Mouse (Mus musculus) neutrophil, adult 65 days (primary cell): ENCODE data around the gene Zfp551. TPM values are rescaled to one million over a fixed set of nuclear protein-coding genes. Genes with fewer than 3 reads are reported as not detected.

ENCODE experiments used
- total RNA-seq: library from RNA; stranded (reverse); gene quantifications from 2 replicates; pipeline ENCODE4 v1.2.4, GENCODE M21; 2023

The Zfp551 gene
- not detected in 2 replicates for total RNA-seq

DNA sequence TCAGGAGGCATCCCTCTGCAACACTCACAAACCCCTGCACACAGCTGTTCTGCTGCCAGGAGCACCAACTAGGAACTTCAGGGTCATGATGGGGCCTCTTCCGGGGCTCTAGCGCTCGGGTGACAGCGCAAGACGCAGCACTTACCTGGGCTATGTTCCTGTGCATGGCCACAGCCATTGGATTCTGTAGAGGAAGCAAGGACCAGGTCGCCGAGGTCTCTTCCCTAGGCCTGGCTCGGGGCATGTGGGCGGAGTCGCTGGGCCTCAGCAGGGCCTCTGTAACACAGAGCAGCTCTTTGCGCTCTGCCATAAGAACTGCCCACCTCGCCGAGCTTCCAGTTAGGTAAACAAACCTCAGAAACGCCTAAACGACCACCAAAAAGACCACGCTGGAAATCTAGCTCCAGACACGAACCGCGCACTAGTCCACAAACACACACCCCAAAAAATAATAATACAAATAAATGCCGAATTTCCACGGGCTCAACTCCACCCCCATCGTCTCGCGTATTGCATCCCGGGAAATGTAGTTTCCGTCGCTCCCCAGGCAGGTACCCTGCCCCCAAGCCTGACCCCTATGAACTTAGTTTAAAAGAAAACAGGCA lies at the start of gene Zfp551:
Gene Zfp551, minus strand, starts transcription at position 507 of the 605 bp plus-strand sequence.

DNA sequence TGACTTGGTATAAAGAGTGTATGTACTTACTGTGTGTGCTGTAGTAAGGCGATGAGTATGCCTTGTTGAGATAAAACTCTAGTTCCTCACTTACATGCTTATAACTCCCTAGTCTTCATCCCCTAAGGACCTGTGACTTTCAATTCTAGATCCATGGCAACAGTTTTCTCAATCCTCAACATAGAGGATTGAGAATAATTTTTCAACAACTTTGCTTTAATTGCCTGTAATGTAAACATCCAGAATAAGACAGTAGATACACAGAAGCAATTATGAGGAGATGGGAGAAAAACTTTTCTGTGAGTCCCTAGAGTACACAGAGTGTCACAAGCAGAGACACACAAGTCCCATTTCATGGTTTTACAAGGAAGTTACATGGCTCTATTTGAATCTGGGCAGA lies 53.4 kb downstream of the Zfp551 start, which contains the start of gene Vmn1r84:
Gene Vmn1r84, minus strand, starts transcription at position 101 of the 400 bp plus-strand sequence.

Other genes starting within 250 kb of the Zfp551 start
- not detected in 2 replicates for gene Vmn1r80, start 233.5 kb downstream of the Zfp551 start, total RNA-seq
- not detected in 2 replicates for gene Vmn1r81, start 154.5 kb downstream of the Zfp551 start, total RNA-seq
- gene Vmn1r82, start 122.3 kb downstream of the Zfp551 start, total RNA-seq = not detected in 2 replicates
- 0.23 and 0.82 TPM in 2 replicates for gene Vmn1r83, start 93.3 kb downstream of the Zfp551 start, total RNA-seq
- gene Vmn1r84, start 53.5 kb downstream of the Zfp551 start, total RNA-seq = not detected in 2 replicates
- gene Zfp606, start 55.5 kb upstream of the Zfp551 start, total RNA-seq = 2.2 and 2.3 TPM in 2 replicates
- gene 2900092C05Rik, start 89.8 kb upstream of the Zfp551 start, total RNA-seq = not detected in 2 replicates
- 0.06 TPM in 1 of 2 replicates, not detected in the other for gene Vmn2r53, start 186.0 kb upstream of the Zfp551 start, total RNA-seq
- not detected in 2 replicates for gene Vmn2r54, start 217.6 kb upstream of the Zfp551 start, total RNA-seq